Comparison of ENCODE assay signal across 8 mouse cellular contexts in the genomic region with DNA sequence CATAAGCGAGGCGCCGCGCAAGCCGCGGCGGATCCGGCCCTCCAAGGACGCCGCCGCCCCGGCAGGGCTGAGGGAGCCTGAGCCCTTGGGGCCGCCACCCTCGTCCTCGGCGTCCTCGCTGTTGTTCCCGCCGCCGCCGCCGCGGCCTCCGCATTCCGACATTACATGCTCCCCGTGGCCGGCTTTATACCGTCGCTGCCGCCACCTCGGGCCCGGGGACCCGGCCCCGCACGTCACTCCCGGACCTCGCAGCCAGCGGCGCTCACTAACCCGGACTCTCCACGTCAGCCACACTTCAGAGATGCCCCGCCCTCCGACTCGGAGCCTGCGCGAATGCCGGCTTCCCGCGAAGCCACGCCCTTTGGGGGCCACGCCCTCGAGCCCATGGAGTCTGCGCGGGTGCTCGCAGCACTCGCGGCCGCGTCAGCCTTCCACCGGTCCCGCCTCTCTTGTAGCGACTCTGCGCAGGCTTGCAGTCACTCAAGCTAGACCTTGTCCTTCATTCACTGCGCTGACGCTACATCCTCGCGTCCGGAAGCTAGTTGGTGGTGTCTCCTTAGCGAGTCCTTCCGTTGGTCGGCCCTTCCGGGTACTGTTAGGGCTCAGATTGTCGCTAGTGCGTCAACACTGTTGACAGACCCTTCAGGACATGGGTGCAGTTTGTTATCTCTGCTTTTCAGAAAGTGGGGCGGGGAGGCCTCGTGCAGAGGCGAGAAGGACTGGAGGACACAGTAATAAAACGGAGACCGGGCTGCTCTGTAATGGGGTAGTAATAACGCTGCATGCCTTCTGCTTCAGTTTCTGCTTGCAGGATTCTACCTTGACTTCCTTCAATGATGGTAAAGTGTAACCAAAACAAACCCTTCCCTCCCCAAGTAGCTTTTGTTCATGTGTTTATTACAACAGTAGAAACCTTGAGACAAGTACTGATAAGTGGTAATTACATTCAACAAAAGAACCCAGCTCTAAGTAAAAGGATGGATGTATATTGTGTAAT. TPM values are rescaled to one million over a fixed set of nuclear protein-coding genes. Genes with fewer than 3 reads are reported as not detected.
DNase-seq lines count a peak whose midpoint lies in the region; ATAC-seq and TF ChIP-seq lines count a peak whose summit lies in the region.

Gene Txndc11, minus strand, starts transcription at position 303 of the 997 bp plus-strand sequence.

- H3K9ac ChIP-seq in lung, postnatal 0 days (replicated peaks; ENCODE audit: low read depth), result peak within 1 kb of the TSS; percentile 94

- peak within 1 kb of the TSS; percentile 94 for H3K27ac ChIP-seq in hindbrain, embryonic 10.5 days
- H3K27ac ChIP-seq in lung, postnatal 0 days (ENCODE audit: low read length), result peak within 1 kb of the TSS; percentile 97

- no peaks in the 10 kb centered on the region for H3K27me3 ChIP-seq in hindbrain, embryonic 10.5 days (ENCODE audit: insufficient read depth, poor library complexity, severe bottlenecking)
- H3K27me3 ChIP-seq in lung, postnatal 0 days (replicated peaks; ENCODE audit: insufficient read depth, low read length), result no peaks in the 10 kb centered on the region

- H3K4me2 ChIP-seq in lung, postnatal 0 days (replicated peaks; ENCODE audit: low read depth, low read length), result peak within 1 kb of the TSS; percentile 74

- no peak; the same call in 1 of the 2 replicates for TF ChIP-seq CTCF in lung, postnatal 0 days (IDR thresholded peaks at IDR 0.05)

- H3K4me3 ChIP-seq in hindbrain, embryonic 10.5 days, result peak within 1 kb of the TSS; percentile 98
- peak within 1 kb of the TSS; percentile 94 for H3K4me3 ChIP-seq in lung, postnatal 0 days (ENCODE audit: low read depth, low read length)

- DNase-seq in MN1 (ENCODE audit: low spot score), result peak; percentile 99
- peak; percentile 99 for DNase-seq in cerebellum, adult 9-10 months
- DNase-seq in hindbrain, embryonic 10.5 days (ENCODE audit: low spot score), result peak; percentile 99
- peak; percentile 99 for DNase-seq in layer of hippocampus, adult 9-11 months
- peak; percentile 99 for DNase-seq in lung, postnatal 0 days (ENCODE audit: low spot score)
- peak; percentile 98 for DNase-seq in ovary, postnatal 14 days (ENCODE audit: low spot score)
- peak; percentile 100 for DNase-seq in thymus, postnatal 14 days

- peak; percentile 96 for ATAC-seq in frontal cortex, adult (ENCODE audit: low TSS enrichment)
- ATAC-seq in lung, postnatal 0 days, result peak; percentile 98

- no peaks in the 10 kb centered on the region for H3K9me3 ChIP-seq in hindbrain, embryonic 10.5 days
- H3K9me3 ChIP-seq in lung, postnatal 0 days (ENCODE audit: low read length), result no peaks in the 10 kb centered on the region

- peak; percentile 62 for TF ChIP-seq EP300 in lung, postnatal 0 days (IDR thresholded peaks at IDR 0.05)

- H3K36me3 ChIP-seq in hindbrain, embryonic 10.5 days, result peaks cover 28% of the 10 kb centered on the region
- H3K36me3 ChIP-seq in lung, postnatal 0 days (ENCODE audit: insufficient read depth, low read length), result peaks cover 11% of the 10 kb centered on the region; the same call in 1 of the 2 replicates

- under 1% methylated on average over 80 of the region's 80 CpGs for WGBS in hindbrain, embryonic 10.5 days
- WGBS in lung, postnatal 0 days, result under 1% methylated on average over 73 of the region's 80 CpGs

- peaks cover 27% of the 10 kb centered on the region for H3K4me1 ChIP-seq in hindbrain, embryonic 10.5 days (replicated peaks)
- H3K4me1 ChIP-seq in lung, postnatal 0 days (ENCODE audit: insufficient read depth, low read depth, low read length), result peaks cover 9% of the 10 kb centered on the region; the same call in 1 of the 2 replicates

RNA-seq across cellular contexts. Expression of gene Txndc11, which starts in this region (rescaled TPM):
- 28.4 and 28.7 TPM in 2 replicates for polyA plus RNA-seq in hindbrain, embryonic 10.5 days (2016; fragmentation: Nextera tagmentation; extraction: Ambion mirVana)
- polyA plus RNA-seq in lung, postnatal 0 days (2015; fragmentation: Nextera tagmentation; extraction: Ambion mirVana), result 27.5 and 29.2 TPM in 2 replicates

Comparison
In these comparisons a context has a peak if more than half of its experiments do, and no peak if none do; other contexts are left out.
1. Peak in every context shown above with its lines: DNase-seq, ATAC-seq, H3K4me3 ChIP-seq and H3K27ac ChIP-seq.